ENCODE assay signal across 8 mouse cellular contexts in the genomic region with DNA sequence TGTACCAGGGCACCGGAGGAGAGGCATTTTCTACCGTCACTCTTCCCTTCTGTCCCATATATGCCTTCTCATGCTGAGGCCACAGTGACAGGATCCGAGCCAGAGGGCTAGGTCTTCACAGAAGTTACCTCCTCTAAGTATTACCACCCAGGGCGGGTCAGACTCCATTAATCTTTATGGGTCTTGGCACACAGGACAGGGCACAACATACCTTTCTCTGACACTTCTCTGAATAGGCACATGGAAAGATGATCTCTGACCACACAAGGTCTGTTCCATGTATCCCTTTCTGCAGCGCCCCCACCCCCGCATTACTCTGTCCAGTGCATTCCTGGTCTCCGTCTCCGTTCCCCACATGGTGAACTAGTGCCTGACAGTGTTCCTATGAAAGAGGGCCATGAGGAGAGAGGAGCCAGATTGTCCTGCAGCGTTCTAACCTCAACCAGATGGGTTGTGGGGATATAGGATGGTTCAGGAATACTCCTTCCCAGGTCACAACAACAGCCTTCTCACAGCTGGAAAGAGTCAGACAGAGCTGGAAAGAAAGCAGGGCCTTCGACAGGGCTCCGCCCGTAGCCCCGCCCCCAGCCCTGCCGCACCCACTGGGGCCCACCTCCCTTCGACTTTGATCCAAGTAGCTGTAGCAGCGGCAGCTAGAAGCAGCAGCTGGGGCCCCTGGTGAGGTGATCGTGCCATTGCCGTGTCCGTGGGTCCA. TPM values are rescaled to one million over a fixed set of nuclear protein-coding genes. Genes with fewer than 3 reads are reported as not detected.
A peak's percentile ranks its signal among the peaks of the same experiment; 100 is the strongest.
DNase-seq lines count a peak whose midpoint lies in the region; ATAC-seq lines count a peak whose summit lies in the region.

Gene Mst1r (plus strand): TSS at position 622 of the 715 bp plus-strand sequence.

- WGBS in lung, embryonic 16.5 days, result 18% methylated on average over 19 of the region's 19 CpGs

- peak within 1 kb of the TSS; percentile 66 for H3K9ac ChIP-seq in lung, embryonic 16.5 days (ENCODE audit: low read length)

- peak; percentile 89 for ATAC-seq in lung, embryonic 16.5 days (ENCODE audit: low read depth)

- no peaks in the 10 kb centered on the region for H3K9me3 ChIP-seq in lung, embryonic 16.5 days (ENCODE audit: control insufficient read depth, low read length)

- H3K27ac ChIP-seq in lung, embryonic 16.5 days (ENCODE audit: low read length), result peak within 1 kb of the TSS; percentile 43; the same call in 1 of the 2 replicates

- peak within 1 kb of the TSS; percentile 48 for H3K4me3 ChIP-seq in lung, embryonic 16.5 days (ENCODE audit: low read length)

- no peaks in the 10 kb centered on the region for H3K36me3 ChIP-seq in lung, embryonic 16.5 days (ENCODE audit: control insufficient read depth, insufficient read depth, low read length)

- peak within 1 kb of the TSS; percentile 69 for H3K4me2 ChIP-seq in lung, embryonic 16.5 days (ENCODE audit: low read depth, low read length)

- no peaks in the 10 kb centered on the region for H3K27me3 ChIP-seq in lung, embryonic 16.5 days (ENCODE audit: control insufficient read depth, insufficient read depth, low read depth, low read length)

- peaks cover 23% of the 10 kb centered on the region for H3K4me1 ChIP-seq in lung, embryonic 16.5 days (replicated peaks; ENCODE audit: control insufficient read depth, insufficient read depth, low read length)

- DNase-seq in R1 (ENCODE audit: low read depth, low spot score), result peak; percentile 79
- peak; percentile 81 for DNase-seq in embryo, embryonic 9.5 days (ENCODE audit: extremely low spot score)
- DNase-seq in heart, adult 9 months (ENCODE audit: low spot score in 2 of 2), result peak; percentile 80 to 86
- DNase-seq in kidney, adult 8-10 months, result peak; percentile 78 to 85
- DNase-seq in retina, embryonic 14.5 days (ENCODE audit: low spot score), result peak; percentile 68
- DNase-seq in left cerebral cortex, adult 8-10 months (ENCODE audit: low spot score in 2 of 2), result no peak
- no peak for DNase-seq in left cerebral cortex, adult 9 months (ENCODE audit: low spot score in 2 of 2)

RNA-seq across cellular contexts. Expression of gene Mst1r, which starts in this region (rescaled TPM):
- 3.5 and 6.0 TPM in 2 replicates for polyA plus RNA-seq in lung, embryonic 16.5 days (2015; fragmentation: Nextera tagmentation; extraction: Ambion mirVana)
- 1 to 10 TPM in 2 of 4 experiments, under 1 TPM in 2; 0.72 to 1.7 (median 1.0) TPM for total RNA-seq in left cerebral cortex, adult 8-10 months (2022)

Comparison
In these comparisons a context has a peak if more than half of its experiments do, and no peak if none do; other contexts are left out.
1. DNase-seq: peak in R1 (single experiment), embryo, embryonic 9.5 days (single experiment), heart, adult 9 months (2 of 2), kidney, adult 8-10 months (2 of 2) and retina, embryonic 14.5 days (single experiment); none in left cerebral cortex, adult 8-10 months (0 of 2) and left cerebral cortex, adult 9 months (0 of 2).